Mouse (Mus musculus) olfactory bulb, adult 2 months (tissue): ENCODE results near the gene Secisbp2. TPM values are rescaled to one million over a fixed set of nuclear protein-coding genes. Genes with fewer than 3 reads are reported as not detected.
A peak's percentile ranks its signal among the peaks of the same experiment; 100 is the strongest.

Source experiments
- H3K27ac ChIP-seq: fragments of 200-500 bp; 2 replicates; pipeline ENCODE4 v1.5.1; 2012; ENCODE audit warnings: low read depth, low read length; ENCODE audit not compliant: insufficient read depth
- H3K4me1 ChIP-seq: fragments of 200-500 bp; 2 replicates; pipeline ENCODE4 v1.6.1; 2012; ENCODE audit warnings: low read length; ENCODE audit not compliant: control insufficient read depth, insufficient read depth
- H3K4me3 ChIP-seq: fragments of 200-500 bp; 2 replicates; pipeline ENCODE4 v1.5.1; 2012; ENCODE audit warnings: mild to moderate bottlenecking, low read depth, low read length, moderate library complexity; ENCODE audit not compliant: insufficient read depth
- CTCF ChIP-seq: fragments of 200-500 bp; IDR thresholded peaks from 2 replicates; pipeline ENCODE4 v1.5.1; 2012; ENCODE audit warnings: low read depth, mild to moderate bottlenecking, low read length, moderate library complexity; ENCODE audit not compliant: insufficient read depth
- POLR2A ChIP-seq: fragments of 200-500 bp; IDR thresholded peaks from 2 replicates; pipeline ENCODE4 v1.6.1; 2012; ENCODE audit warnings: mild to moderate bottlenecking, low read depth, low read length, moderate library complexity; ENCODE audit not compliant: insufficient read depth
- WGBS: fragments of 180-500 bp; shearing (Covaris S2); methylation state at CpG from one replicate; pipeline ENCODE4 v1.1.7; 2018; 5-methylcytosine and 5-hydroxymethylcytosine counted together
- polyA plus RNA-seq: library from polyadenylated mRNA; stranded (reverse); fragments of >200 nt; gene quantifications from 2 replicates; pipeline ENCODE4 v1.2.4, GENCODE M21; 2012; ENCODE audit warnings: low replicate concordance; ENCODE audit not compliant: missing spikeins, insufficient read depth, insufficient read length

The Secisbp2 gene
- polyA plus RNA-seq, 1 experiment, result not detected

DNA sequence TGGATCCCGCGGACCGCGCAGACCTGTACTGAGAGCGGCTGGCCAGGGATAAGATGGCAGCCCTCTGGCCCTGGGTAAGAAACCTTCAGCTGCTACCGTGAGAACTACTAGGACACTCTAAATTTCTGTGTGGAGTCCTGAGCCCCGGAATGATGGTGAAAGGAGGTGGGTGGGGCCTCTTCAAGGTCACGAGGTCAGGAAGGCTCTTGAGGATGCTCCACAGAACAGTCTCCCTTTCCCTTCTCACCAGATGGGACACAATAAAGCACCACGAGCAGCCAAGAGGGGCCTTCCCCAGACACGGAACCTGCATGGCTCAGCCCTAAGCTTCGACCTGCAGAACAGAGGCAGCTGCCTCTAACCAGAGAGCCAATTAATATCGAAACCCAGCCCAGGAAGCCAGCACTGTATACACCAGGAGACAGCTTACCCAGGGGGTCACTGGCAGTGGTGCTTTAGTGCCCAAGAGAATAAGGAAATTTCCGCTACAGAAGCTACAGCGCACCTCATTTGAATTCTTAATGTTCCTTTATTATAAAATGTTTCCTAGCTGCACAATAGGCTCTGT, 80.7 kb downstream of the Secisbp2 start:
- 67% methylated on average over 14 of the region's 14 CpGs for WGBS
- TF ChIP-seq CTCF, result no peak
- TF ChIP-seq POLR2A, result no peak
- 0 out of 2 replicates have a peak overlapping the region, but pooled peaks have one; percentile 34 for H3K27ac ChIP-seq

More for the DNA sequence above, 80.7 kb downstream of the Secisbp2 start:
- no peak overlapping the region for H3K4me3 ChIP-seq
- H3K4me1 ChIP-seq, result peaks cover 47% of the 10 kb centered on the region

Other genes starting within 250 kb of the Secisbp2 start
- not detected in 2 replicates for gene S1pr3, start 243.1 kb upstream of the Secisbp2 start, polyA plus RNA-seq
- not detected in 2 replicates for gene Shc3, start 82.3 kb upstream of the Secisbp2 start, polyA plus RNA-seq
- not detected in 2 replicates for gene Cks2, start 6.5 kb upstream of the Secisbp2 start, polyA plus RNA-seq
- gene Sema4d, start 142.1 kb downstream of the Secisbp2 start, polyA plus RNA-seq, result 104 TPM in 1 of 2 replicates, not detected in the other
- gene Gadd45g, start 195.0 kb downstream of the Secisbp2 start, polyA plus RNA-seq, result not detected in 2 replicates